Mouse (Mus musculus): Measurements from ENCODE around the gene Adipor2. TPM values are rescaled to one million over a fixed set of nuclear protein-coding genes. Genes with fewer than 3 reads are reported as not detected.
"Not testable (repeated sequence)": the region's sequence is repeated elsewhere in the genome, so short reads cannot be mapped to it uniquely, and the experiment has no call there.

The Adipor2 gene
- polyA plus RNA-seq, 1 experiment from 2014 or later = 101 TPM

DNA sequence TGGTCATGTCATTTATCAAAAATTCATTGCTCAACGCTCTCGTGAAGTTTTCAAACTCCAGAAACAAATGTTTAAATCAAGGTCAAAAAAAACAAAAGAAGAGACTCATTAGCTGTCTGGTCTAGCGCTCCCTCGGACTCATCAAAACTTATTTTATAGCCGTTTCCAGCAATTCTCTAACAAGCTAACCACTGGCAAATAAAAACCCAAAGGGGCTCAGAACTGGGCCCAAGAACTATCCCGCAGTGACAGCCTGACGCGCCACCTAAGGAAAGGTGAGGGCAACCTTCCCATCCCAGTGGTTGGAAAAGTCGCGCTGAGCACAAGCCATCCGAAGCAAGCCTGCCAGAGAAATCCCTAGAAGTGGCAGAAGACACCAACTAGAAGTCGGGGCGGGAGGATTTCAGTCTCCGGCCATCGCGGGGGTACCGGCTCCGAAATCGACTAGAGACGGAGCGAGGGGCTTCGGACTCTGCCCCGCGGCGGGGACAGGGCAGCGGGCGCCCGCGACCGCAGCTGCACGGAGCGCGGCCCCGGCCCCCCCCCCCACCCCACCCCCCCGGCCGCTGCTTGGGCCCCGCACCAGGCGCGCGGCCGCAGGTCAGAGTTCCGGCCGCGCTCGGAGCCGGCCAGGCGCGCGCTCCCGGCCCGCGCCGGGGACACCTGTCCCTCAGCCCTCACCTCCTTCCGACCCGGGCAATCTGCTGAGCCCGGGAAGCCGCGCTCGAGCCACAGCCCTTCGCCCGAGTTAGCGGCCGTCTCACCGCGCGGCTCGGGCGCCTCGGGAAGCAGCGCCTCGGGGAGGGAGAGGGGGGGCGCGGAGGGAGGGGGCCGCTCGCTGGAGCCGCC is 29.5 kb downstream of the Adipor2 start:
- peaks cover 11% of the 10 kb centered on the region; the same call in 1 of the 2 replicates for H3K4me1 ChIP-seq (replicated peaks)
- ATAC-seq = peak; percentile 86
- H3K9ac ChIP-seq = peak overlapping the region; percentile 73
- under 1% methylated on average over 57 of the region's 76 CpGs for WGBS
- peak overlapping the region; percentile 79 for H3K4me3 ChIP-seq (replicated peaks)
- H3K27me3 ChIP-seq (replicated peaks) = no peaks in the 10 kb centered on the region
- peak overlapping the region; percentile 67 for H3K4me2 ChIP-seq (replicated peaks)
- H3K36me3 ChIP-seq = no peaks in the 10 kb centered on the region
- H3K9me3 ChIP-seq = no peaks in the 10 kb centered on the region
- H3K27ac ChIP-seq = peak overlapping the region; percentile 89

DNA sequence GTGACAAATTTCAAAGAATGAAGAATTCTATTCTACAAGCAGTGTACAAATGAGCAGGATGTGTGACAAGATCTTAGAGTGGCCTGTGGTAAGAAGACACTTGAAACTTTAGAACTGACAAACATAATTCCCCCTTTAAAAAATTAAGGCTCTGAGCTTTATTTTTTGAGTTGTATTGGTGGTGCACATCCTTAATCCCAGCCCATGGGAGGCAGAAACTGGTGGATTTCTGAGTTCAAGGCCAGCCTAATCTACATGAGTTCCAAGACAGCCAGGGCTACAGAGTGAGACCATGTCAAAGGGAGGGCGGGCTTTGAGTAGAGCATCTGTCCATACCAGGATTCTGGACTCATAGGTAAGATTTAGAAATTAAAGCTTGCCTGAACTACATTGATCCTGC is 30.7 kb downstream of the Adipor2 start:
- H3K9me3 ChIP-seq = no peaks in the 10 kb centered on the region
- ATAC-seq = no peak
- peaks cover 11% of the 10 kb centered on the region; the same call in 1 of the 2 replicates for H3K4me1 ChIP-seq (replicated peaks)
- no peaks in the 10 kb centered on the region for H3K27me3 ChIP-seq (replicated peaks)
- peak overlapping the region; percentile 29 for H3K9ac ChIP-seq
- H3K36me3 ChIP-seq = no peaks in the 10 kb centered on the region
- 88% methylated on average over 1 of the region's 1 CpGs for WGBS
- peak overlapping the region; percentile 67 for H3K4me2 ChIP-seq (replicated peaks)
- H3K27ac ChIP-seq = no peak overlapping the region
- peak overlapping the region; percentile 79 for H3K4me3 ChIP-seq (replicated peaks)

DNA sequence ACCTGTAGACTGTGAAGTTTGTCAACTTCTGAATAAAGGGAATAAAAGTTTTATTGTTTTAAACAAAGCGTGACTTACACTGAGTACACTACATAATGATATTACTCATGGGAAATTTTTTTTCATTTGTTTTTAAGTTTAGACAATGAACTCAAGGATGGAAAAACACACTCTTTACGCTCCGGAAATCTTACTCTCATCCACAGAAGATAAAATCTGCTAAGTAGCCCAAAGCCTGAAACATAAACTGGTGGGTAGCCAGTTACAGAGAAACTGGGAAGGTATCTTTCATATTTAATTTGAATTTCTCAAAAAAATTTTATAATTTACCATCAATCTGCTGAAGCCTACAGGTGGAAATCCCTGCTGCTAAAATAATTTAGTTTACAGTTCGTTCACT is 31.1 kb downstream of the Adipor2 start:
- Histone ChIP-seq H3K4me1 (replicated peaks) (peaks cover 11% of the 10 kb centered on the region; the same call in 1 of the 2 replicates), H3K27ac (no peak overlapping the region), H3K4me3 (replicated peaks) (no peak overlapping the region), H3K9ac (no peak overlapping the region), H3K4me2 (replicated peaks) (peak overlapping the region; percentile 67), H3K36me3 (no peaks in the 10 kb centered on the region), H3K27me3 (replicated peaks) (no peaks in the 10 kb centered on the region), H3K9me3 (no peaks in the 10 kb centered on the region)
- ATAC-seq = no peak
- 80% methylated on average over 4 of the region's 4 CpGs for WGBS

DNA sequence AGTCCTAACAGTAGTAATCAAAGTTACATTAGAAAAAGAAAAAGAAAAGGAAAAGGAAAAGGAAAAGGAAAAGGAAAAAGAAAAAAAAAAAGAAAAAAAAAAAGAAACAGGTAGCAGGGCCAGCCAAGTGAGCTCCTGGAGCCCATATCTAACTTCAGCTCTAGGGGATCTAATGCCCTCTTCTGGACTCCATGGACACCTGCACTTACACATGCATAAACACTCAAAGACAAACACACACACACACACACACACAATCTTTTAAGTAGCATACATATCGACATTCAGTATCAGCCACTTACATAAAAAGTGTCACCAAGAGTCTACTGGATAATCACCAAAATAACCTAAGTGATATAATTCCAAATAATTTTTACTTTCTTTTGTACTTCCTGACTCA is 31.8 kb downstream of the Adipor2 start:
- WGBS = 81% methylated on average over 1 of the region's 1 CpGs
- H3K4me1 ChIP-seq (replicated peaks) = peaks cover 11% of the 10 kb centered on the region; the same call in 1 of the 2 replicates
- no peak overlapping the region for H3K4me3 ChIP-seq (replicated peaks)
- H3K27me3 ChIP-seq (replicated peaks) = no peaks in the 10 kb centered on the region
- H3K9ac ChIP-seq = no peak overlapping the region
- no peaks in the 10 kb centered on the region for H3K36me3 ChIP-seq
- H3K4me2 ChIP-seq (replicated peaks) = no peak overlapping the region
- ATAC-seq = no peak
- H3K9me3 ChIP-seq = no peaks in the 10 kb centered on the region
- H3K27ac ChIP-seq = no peak overlapping the region

DNA sequence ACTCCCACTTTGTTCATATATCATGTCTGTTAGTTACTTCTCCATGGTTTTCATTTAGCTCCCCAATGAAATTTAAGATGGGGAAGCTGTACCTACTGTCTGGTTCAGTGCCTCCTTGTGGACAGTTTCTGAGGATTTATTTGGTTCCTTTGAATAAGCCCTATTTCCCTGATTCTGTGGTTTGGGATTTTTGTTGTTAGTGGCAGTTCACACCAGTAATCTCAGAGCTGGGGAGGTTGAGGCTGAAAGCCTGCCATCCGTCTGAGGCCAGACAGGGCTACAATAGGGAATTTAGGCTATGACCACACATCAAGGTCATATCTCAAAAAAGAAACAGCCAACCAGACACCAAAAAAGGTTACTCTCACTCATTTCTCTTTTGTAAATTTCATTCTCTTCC is 38.9 kb downstream of the Adipor2 start:
- WGBS = 82% methylated on average over 1 of the region's 1 CpGs

DNA sequence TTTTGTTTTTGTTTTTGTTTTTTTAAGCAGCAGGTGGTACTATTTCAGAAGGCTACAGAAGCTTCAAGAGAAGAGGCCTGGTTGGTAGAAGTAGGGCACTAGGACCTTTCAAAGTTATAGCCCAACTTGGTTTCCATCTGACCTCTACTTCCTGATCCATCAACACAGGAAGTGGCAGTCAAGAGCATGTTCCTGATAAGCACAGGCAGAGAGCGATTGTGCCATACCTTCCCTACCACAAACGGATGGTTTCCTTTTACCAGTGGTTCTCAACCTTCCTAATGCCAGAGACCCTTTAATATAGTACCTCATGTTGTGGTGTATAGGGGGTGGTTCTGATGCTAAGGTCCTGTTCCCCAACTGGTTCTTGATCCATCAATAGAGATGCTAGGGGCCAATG is 39.9 kb downstream of the Adipor2 start:
- no peaks in the 10 kb centered on the region for H3K36me3 ChIP-seq
- no peaks in the 10 kb centered on the region for H3K27me3 ChIP-seq (replicated peaks)
- no peaks in the 10 kb centered on the region for H3K4me1 ChIP-seq (replicated peaks)
- no peak overlapping the region for H3K4me3 ChIP-seq (replicated peaks)
- 41% methylated on average over 2 of the region's 2 CpGs for WGBS
- no peak overlapping the region for H3K9ac ChIP-seq
- ATAC-seq = peak; percentile 46; the same call in 1 of the 2 replicates
- H3K4me2 ChIP-seq (replicated peaks) = no peak overlapping the region
- no peak overlapping the region for H3K27ac ChIP-seq
- no peaks in the 10 kb centered on the region for H3K9me3 ChIP-seq

More for the DNA sequence above, 38.9 kb downstream of the Adipor2 start:
- Histone ChIP-seq H3K4me1 (replicated peaks) (no peaks in the 10 kb centered on the region), H3K36me3 (no peaks in the 10 kb centered on the region), H3K4me2 (replicated peaks) (no peak overlapping the region), H3K9me3 (no peaks in the 10 kb centered on the region), H3K9ac (no peak overlapping the region), H3K27me3 (replicated peaks) (no peaks in the 10 kb centered on the region), H3K4me3 (replicated peaks) (no peak overlapping the region), H3K27ac (no peak overlapping the region)
- ATAC-seq = no peak

DNA sequence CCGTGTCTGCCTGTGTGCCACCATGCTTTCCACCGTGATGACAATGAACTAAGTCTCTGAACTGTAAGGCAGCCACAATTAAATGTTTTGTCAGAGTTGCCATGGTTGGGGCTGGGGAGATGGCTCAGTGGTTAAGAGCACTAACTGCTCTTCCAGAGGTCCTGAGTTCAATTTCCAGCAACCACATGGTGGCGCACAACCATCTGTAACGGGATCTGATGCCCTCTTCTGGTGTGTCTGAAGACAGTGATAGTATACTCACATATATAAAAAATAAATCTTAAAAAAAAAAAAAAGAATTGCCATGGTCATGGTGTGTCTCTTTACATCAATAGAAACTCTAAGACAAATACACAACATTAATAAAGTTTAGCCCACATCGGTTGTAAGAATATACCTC is 42.5 kb downstream of the Adipor2 start:
- H3K27ac ChIP-seq = no peak overlapping the region
- H3K9me3 ChIP-seq = no peaks in the 10 kb centered on the region
- H3K27me3 ChIP-seq (replicated peaks) = no peaks in the 10 kb centered on the region
- ATAC-seq = no peak
- no peak overlapping the region for H3K4me3 ChIP-seq (replicated peaks)
- no peak overlapping the region for H3K4me2 ChIP-seq (replicated peaks)
- 74% methylated on average over 5 of the region's 5 CpGs for WGBS
- H3K36me3 ChIP-seq = no peaks in the 10 kb centered on the region
- no peaks in the 10 kb centered on the region for H3K4me1 ChIP-seq (replicated peaks)
- H3K9ac ChIP-seq = no peak overlapping the region

DNA sequence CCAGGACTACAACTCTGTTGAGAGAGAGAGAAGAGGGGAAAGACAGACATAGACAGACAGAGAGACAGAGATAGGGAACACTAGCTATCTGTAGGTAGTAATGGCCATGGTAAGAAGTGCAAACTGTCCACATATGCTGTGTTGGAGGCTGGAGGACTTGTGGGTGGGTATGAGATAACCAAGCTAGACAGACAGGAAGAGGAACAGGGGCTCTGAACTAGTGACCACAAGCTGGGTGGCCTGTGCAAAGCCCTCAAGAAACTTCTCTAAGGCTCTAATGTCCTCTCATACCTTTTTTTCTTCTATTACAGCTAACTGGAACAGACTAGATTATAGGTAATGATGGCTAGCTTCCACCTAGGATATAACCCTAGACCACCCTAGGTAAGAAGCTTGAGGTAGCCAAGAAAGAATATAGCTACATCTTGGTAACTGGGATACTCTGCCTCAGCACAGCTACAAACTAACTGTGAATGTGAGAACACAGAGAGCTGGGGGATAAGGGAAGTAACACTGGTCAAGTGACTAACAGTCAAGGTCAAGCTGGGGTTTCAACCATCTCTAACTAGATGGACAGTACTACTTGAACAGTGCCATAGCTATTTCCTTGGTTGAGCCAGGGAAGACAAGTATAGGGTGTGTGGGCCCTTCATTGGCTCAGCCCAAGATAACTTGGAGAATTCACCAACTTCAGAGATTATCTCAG is 44.4 kb downstream of the Adipor2 start:
- Histone ChIP-seq H3K4me1 (replicated peaks) (no peaks in the 10 kb centered on the region), H3K27ac (no peak overlapping the region), H3K27me3 (replicated peaks) (no peaks in the 10 kb centered on the region), H3K9ac (no peak overlapping the region), H3K4me2 (replicated peaks) (no peak overlapping the region), H3K4me3 (replicated peaks) (no peak overlapping the region), H3K9me3 (no peaks in the 10 kb centered on the region), H3K36me3 (no peaks in the 10 kb centered on the region; the same call in 1 of the 2 replicates)
- no peak for ATAC-seq

DNA sequence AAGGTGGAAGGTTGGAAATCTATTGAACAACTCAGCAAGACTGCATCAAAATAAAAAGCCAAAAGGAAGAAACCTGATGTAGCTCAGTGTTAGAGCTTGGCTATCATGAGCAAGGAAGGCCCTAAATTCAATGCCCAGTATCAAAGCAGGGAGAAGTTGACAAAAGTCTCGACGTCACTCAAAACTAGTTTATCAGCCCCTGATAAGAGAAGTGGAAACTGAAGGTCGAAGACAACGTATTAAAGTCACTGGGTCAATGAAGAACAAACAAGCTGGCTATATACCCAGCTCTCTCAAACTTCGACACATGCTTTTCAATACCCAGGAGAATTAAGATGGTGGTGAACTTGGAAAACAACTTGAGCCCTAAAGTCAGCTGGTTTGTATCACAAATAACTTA is 45.3 kb downstream of the Adipor2 start:
- ATAC-seq = no peak
- H3K36me3 ChIP-seq = peaks cover 4% of the 10 kb centered on the region; the same call in 1 of the 2 replicates
- H3K27me3 ChIP-seq (replicated peaks) = no peaks in the 10 kb centered on the region
- H3K9ac ChIP-seq = no peak overlapping the region
- WGBS = 54% methylated on average over 5 of the region's 5 CpGs
- H3K4me3 ChIP-seq (replicated peaks) = no peak overlapping the region
- H3K4me1 ChIP-seq (replicated peaks) = no peaks in the 10 kb centered on the region
- no peaks in the 10 kb centered on the region for H3K9me3 ChIP-seq
- no peak overlapping the region for H3K27ac ChIP-seq
- no peak overlapping the region for H3K4me2 ChIP-seq (replicated peaks)

DNA sequence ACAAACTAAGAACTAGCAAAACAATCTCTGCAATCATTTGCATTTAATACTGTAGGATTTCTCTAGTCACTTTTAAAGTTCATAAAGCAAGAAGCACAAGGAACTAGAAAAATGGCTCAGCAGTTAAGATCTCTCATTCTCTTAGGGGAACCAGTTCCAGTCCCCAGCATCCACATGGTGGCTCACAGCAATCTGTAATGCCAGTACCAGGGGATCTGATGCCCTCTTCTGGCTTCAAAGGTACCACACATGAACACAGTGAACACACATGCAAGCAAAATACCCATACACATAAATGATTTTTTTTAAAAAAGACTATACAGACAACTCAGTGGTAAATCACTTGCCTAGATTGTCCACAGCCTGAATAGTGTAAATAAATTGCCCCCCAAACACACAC is 45.9 kb downstream of the Adipor2 start:
- no peak for ATAC-seq
- Histone ChIP-seq H3K9ac (no peak overlapping the region), H3K36me3 (peaks cover 4% of the 10 kb centered on the region; the same call in 1 of the 2 replicates), H3K27ac (no peak overlapping the region), H3K27me3 (replicated peaks) (no peaks in the 10 kb centered on the region), H3K4me3 (replicated peaks) (no peak overlapping the region), H3K4me1 (replicated peaks) (no peaks in the 10 kb centered on the region), H3K4me2 (replicated peaks) (no peak overlapping the region), H3K9me3 (no peaks in the 10 kb centered on the region)

DNA sequence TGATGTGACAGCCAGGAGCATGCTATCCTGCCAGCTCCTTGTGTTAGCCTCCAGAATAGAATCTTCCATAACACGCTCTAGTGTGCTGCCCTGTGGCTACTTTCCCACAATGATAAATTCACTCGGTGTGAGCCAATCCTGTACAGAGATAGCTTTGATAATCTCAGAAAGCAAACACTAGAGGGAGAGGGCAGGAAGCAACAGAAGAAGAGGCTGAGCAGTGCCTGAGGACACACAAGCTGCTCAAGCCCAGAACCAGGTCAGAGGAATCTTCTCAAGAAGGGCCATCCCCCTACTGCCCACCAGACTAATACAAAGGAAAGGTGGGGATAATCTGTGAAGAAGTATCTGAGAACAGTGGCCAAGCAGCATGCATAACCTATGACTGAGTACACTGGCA is 50.1 kb downstream of the Adipor2 start:
- WGBS = 62% methylated on average over 2 of the region's 2 CpGs
- H3K9me3 ChIP-seq = no peaks in the 10 kb centered on the region
- no peak overlapping the region for H3K4me2 ChIP-seq (replicated peaks)
- H3K4me1 ChIP-seq (replicated peaks) = no peaks in the 10 kb centered on the region
- no peak overlapping the region for H3K27ac ChIP-seq
- no peak overlapping the region for H3K4me3 ChIP-seq (replicated peaks)
- H3K9ac ChIP-seq = no peak overlapping the region
- peaks cover 7% of the 10 kb centered on the region; the same call in 1 of the 2 replicates for H3K36me3 ChIP-seq
- no peaks in the 10 kb centered on the region for H3K27me3 ChIP-seq (replicated peaks)
- ATAC-seq = 0 out of 2 replicates have a peak, but pooled peaks have one; percentile 10

DNA sequence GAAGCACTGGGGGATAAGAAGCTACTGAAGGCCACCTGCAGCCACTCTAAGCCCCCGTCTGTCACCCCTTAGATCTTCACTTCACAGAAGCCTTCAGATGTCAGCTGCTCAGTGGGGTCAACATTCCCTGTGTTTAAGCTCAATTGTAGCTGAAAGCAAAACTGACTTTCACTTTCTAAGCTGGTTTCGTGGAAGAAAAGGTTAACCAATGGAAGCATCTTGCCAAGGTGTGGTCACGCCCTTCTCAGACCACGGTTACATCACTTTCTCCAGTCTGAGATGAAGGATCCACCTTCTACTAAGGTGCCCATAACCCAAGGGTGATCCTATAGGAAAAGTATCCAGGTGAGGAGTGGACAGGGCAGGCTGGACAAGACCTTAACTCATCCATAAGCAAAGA is 50.7 kb downstream of the Adipor2 start:
- H3K36me3 ChIP-seq; H3K27ac ChIP-seq; ATAC-seq; H3K4me1 ChIP-seq (replicated peaks); H3K4me2 ChIP-seq (replicated peaks); H3K4me3 ChIP-seq (replicated peaks); H3K9me3 ChIP-seq; H3K27me3 ChIP-seq (replicated peaks); H3K9ac ChIP-seq: not testable (repeated sequence)
- 83% methylated on average over 4 of the region's 4 CpGs for WGBS
